Mouse (Mus musculus): Measurements from ENCODE around the gene Glt28d2. TPM values are rescaled to one million over a fixed set of nuclear protein-coding genes. Genes with fewer than 3 reads are reported as not detected.

The Glt28d2 gene
- total and polyA plus RNA-seq, 3 experiments: 0.04 to 0.08 TPM; not detected in 1

GRCm38 (mm10) chr3:85854143-85854542, 33.2 kb downstream of the Glt28d2 start:
- Histone ChIP-seq H3K4me3 (replicated peaks in 1 of 3; ENCODE audit: low read depth in 2 of 3, low read length in 2 of 3, poor library complexity in 1 of 3) (no peak overlapping the region), H3K79me2 (replicated peaks; ENCODE audit: control insufficient read depth, extremely low read depth, insufficient read depth, poor library complexity, severe bottlenecking) (no peaks in the 10 kb centered on the region), H3K9ac (ENCODE audit: insufficient read depth, low read depth) (no peak overlapping the region), H3K36me3 (replicated peaks in 1 of 2; ENCODE audit: control insufficient read depth in 1 of 2, insufficient read depth in 1 of 2, low read length in 1 of 2) (no peaks in the 10 kb centered on the region), H3K27me3 (replicated peaks) (no peaks in the 10 kb centered on the region), H3K4me1 (ENCODE audit: control insufficient read depth in 1 of 2, insufficient read depth in 2 of 2) (0 out of 4 replicates have a peak, but pooled peaks cover 0 to 3% of the 10 kb centered on the region in 2 experiments), H3K27ac (ENCODE audit: insufficient read depth, low read depth) (no peak overlapping the region), H3K4me2 (ENCODE audit: insufficient read depth, low read depth, poor library complexity, severe bottlenecking) (no peak overlapping the region), H3K9me3 (replicated peaks; ENCODE audit: low read length) (no peaks in the 10 kb centered on the region)
- TF ChIP-seq EP300 (IDR thresholded peaks at IDR 0.05; ENCODE audit: low read length): no peak
- no peak for TF ChIP-seq SMC3 (IDR thresholded peaks at IDR 0.05; ENCODE audit: low read depth, low read length)
- TF ChIP-seq CHD2 (IDR thresholded peaks at IDR 0.05; ENCODE audit: low read length): no peak
- no peak for TF ChIP-seq JUND (conservative IDR thresholded peaks at IDR 0.05; ENCODE audit: low read depth, low read length)
- TF ChIP-seq TBP (conservative IDR thresholded peaks at IDR 0.05; ENCODE audit: low read depth, low read length): no peak
- TF ChIP-seq NELFE (IDR thresholded peaks at IDR 0.05; ENCODE audit: low read depth, low read length): no peak
- no peak for TF ChIP-seq USF2 (conservative IDR thresholded peaks at IDR 0.05; ENCODE audit: low read depth, low read length)
- no peak for TF ChIP-seq MEF2A (IDR thresholded peaks at IDR 0.05; ENCODE audit: borderline replicate concordance, low read depth, low read length)
- no peak for TF ChIP-seq CTCF (conservative IDR thresholded peaks at IDR 0.05 in 1 of 2, IDR thresholded peaks at IDR 0.05 in 1 of 2; ENCODE audit: low read depth in 2 of 2, low read length in 2 of 2)
- no peak for TF ChIP-seq SIN3A (IDR thresholded peaks at IDR 0.05; ENCODE audit: low read length)
- TF ChIP-seq JUN (IDR thresholded peaks at IDR 0.05; ENCODE audit: insufficient read depth, low read depth, low read length): no peak
- in situ Hi-C loops (cut with MboI; ENCODE audit: low pct_ligation_motif_present, low pct_unique_long_range_greater_than_20kb, low sequenced_read_pairs) (no loop called here), dilution Hi-C loops (cut with MboI; ENCODE audit: extremely low pct_ligation_motif_present, extremely low pct_unique_long_range_greater_than_20kb, low sequenced_read_pairs) (no loop called here)
- no peak for DNase-seq (ENCODE audit: extremely low read depth)

GRCm38 (mm10) chr3:85853715-85854114, 33.6 kb downstream of the Glt28d2 start:
- Histone ChIP-seq H3K27ac (ENCODE audit: insufficient read depth, low read depth) (no peak overlapping the region), H3K4me1 (ENCODE audit: control insufficient read depth in 1 of 2, insufficient read depth in 2 of 2) (0 out of 4 replicates have a peak, but pooled peaks cover 0 to 3% of the 10 kb centered on the region in 2 experiments), H3K9me3 (replicated peaks; ENCODE audit: low read length) (no peaks in the 10 kb centered on the region), H3K36me3 (replicated peaks in 1 of 2; ENCODE audit: control insufficient read depth in 1 of 2, insufficient read depth in 1 of 2, low read length in 1 of 2) (no peaks in the 10 kb centered on the region), H3K27me3 (replicated peaks) (no peaks in the 10 kb centered on the region), H3K79me2 (replicated peaks; ENCODE audit: control insufficient read depth, extremely low read depth, insufficient read depth, poor library complexity, severe bottlenecking) (no peaks in the 10 kb centered on the region), H3K4me2 (ENCODE audit: insufficient read depth, low read depth, poor library complexity, severe bottlenecking) (no peak overlapping the region), H3K9ac (ENCODE audit: insufficient read depth, low read depth) (no peak overlapping the region), H3K4me3 (replicated peaks in 1 of 3; ENCODE audit: low read depth in 2 of 3, low read length in 2 of 3, poor library complexity in 1 of 3) (no peak overlapping the region)
- TF ChIP-seq HCFC1 (IDR thresholded peaks at IDR 0.05; ENCODE audit: low read depth, low read length) (no peak), SMC3 (IDR thresholded peaks at IDR 0.05; ENCODE audit: low read depth, low read length) (no peak), PAX5 (IDR thresholded peaks at IDR 0.05; ENCODE audit: low read length) (no peak), TBP (conservative IDR thresholded peaks at IDR 0.05; ENCODE audit: low read depth, low read length) (no peak), EP300 (IDR thresholded peaks at IDR 0.05; ENCODE audit: low read length) (no peak), ZNF384 (IDR thresholded peaks at IDR 0.05; ENCODE audit: low read depth, low read length) (no peak), UBTF (IDR thresholded peaks at IDR 0.05; ENCODE audit: low read depth, low read length) (no peak), POLR2AphosphoS2 (IDR thresholded peaks at IDR 0.05; ENCODE audit: low read depth, low read length) (no peak), BHLHE40 (IDR thresholded peaks at IDR 0.05; ENCODE audit: low read depth, low read length) (no peak), MEF2A (IDR thresholded peaks at IDR 0.05; ENCODE audit: borderline replicate concordance, low read depth, low read length) (no peak), CHD1 (IDR thresholded peaks at IDR 0.05; ENCODE audit: low read depth, low read length) (no peak), MAX (IDR thresholded peaks at IDR 0.05; ENCODE audit: low read length) (no peak), CTCF (conservative IDR thresholded peaks at IDR 0.05 in 1 of 2, IDR thresholded peaks at IDR 0.05 in 1 of 2; ENCODE audit: low read depth in 2 of 2, low read length in 2 of 2) (no peak), USF2 (conservative IDR thresholded peaks at IDR 0.05; ENCODE audit: low read depth, low read length) (no peak), IRF4 (IDR thresholded peaks at IDR 0.05; ENCODE audit: low read depth, low read length) (no peak), TCF12 (IDR thresholded peaks at IDR 0.05; ENCODE audit: low read depth, low read length) (no peak), KAT2A (IDR thresholded peaks at IDR 0.05; ENCODE audit: insufficient replicate concordance, low read length) (no peak), CHD2 (IDR thresholded peaks at IDR 0.05; ENCODE audit: low read length) (no peak), JUN (IDR thresholded peaks at IDR 0.05; ENCODE audit: insufficient read depth, low read depth, low read length) (no peak), JUND (conservative IDR thresholded peaks at IDR 0.05; ENCODE audit: low read depth, low read length) (no peak)
- dilution Hi-C loops (cut with MboI; ENCODE audit: extremely low pct_ligation_motif_present, extremely low pct_unique_long_range_greater_than_20kb, low sequenced_read_pairs) (no loop called here), in situ Hi-C loops (cut with MboI; ENCODE audit: low pct_ligation_motif_present, low pct_unique_long_range_greater_than_20kb, low sequenced_read_pairs) (no loop called here)
- no peak for DNase-seq (ENCODE audit: extremely low read depth)
